Mouse (Mus musculus): ENCODE results near the gene Cdkal1.
A peak's percentile ranks its signal among the peaks of the same experiment; 100 is the strongest.

Gene Cdkal1

GRCm38 (mm10) chr13:29247800-29248199 is 607.7 kb downstream of the Cdkal1 start:
- DNase-seq (ENCODE audit: low spot score): no peak

- DNase-seq (ENCODE audit: low spot score): no peak
Observed at GRCm38 (mm10) chr13:29235065-29235464, 620.4 kb downstream of the Cdkal1 start.

GRCm38 (mm10) chr13:29234442-29234841 is 621.0 kb downstream of the Cdkal1 start:
- DNase-seq (ENCODE audit: low spot score): no peak

GRCm38 (mm10) chr13:29233970-29234369 is 621.5 kb downstream of the Cdkal1 start:
- no peak for DNase-seq (ENCODE audit: low spot score)

GRCm38 (mm10) chr13:29232681-29233080 is 622.8 kb downstream of the Cdkal1 start:
- no peak for DNase-seq (ENCODE audit: low spot score)

GRCm38 (mm10) chr13:29224815-29225214 is 630.7 kb downstream of the Cdkal1 start:
- DNase-seq (ENCODE audit: low spot score): no peak

- no peak for DNase-seq (ENCODE audit: low spot score)
Observed at GRCm38 (mm10) chr13:29222261-29222838, 633.1 kb downstream of the Cdkal1 start.

- no peak for DNase-seq (ENCODE audit: low spot score)
Observed at GRCm38 (mm10) chr13:29221646-29222045, 633.8 kb downstream of the Cdkal1 start.

GRCm38 (mm10) chr13:29218594-29219230 is 636.8 kb downstream of the Cdkal1 start:
- no peak for DNase-seq (ENCODE audit: low spot score)

GRCm38 (mm10) chr13:29210159-29211021 is 645.1 kb downstream of the Cdkal1 start:
- DNase-seq (ENCODE audit: low spot score): peak; percentile 79

- DNase-seq (ENCODE audit: low spot score): no peak
Observed at GRCm38 (mm10) chr13:29208749-29209148, 646.7 kb downstream of the Cdkal1 start.

GRCm38 (mm10) chr13:29203856-29204255 is 651.6 kb downstream of the Cdkal1 start:
- no peak for DNase-seq (ENCODE audit: low spot score)

- DNase-seq (ENCODE audit: low spot score): no peak
Observed at GRCm38 (mm10) chr13:29203426-29203825, 652.0 kb downstream of the Cdkal1 start.

- peak; percentile 56 for DNase-seq (ENCODE audit: low spot score)
Observed at GRCm38 (mm10) chr13:29202562-29202961, 652.9 kb downstream of the Cdkal1 start.

- DNase-seq (ENCODE audit: low spot score): no peak
Observed at GRCm38 (mm10) chr13:29199679-29200078, 655.8 kb downstream of the Cdkal1 start.

GRCm38 (mm10) chr13:29196798-29197498 is 658.5 kb downstream of the Cdkal1 start:
- no peak for DNase-seq (ENCODE audit: low spot score)

- no peak for DNase-seq (ENCODE audit: low spot score)
Observed at GRCm38 (mm10) chr13:29195722-29196121, 659.8 kb downstream of the Cdkal1 start.

- DNase-seq (ENCODE audit: low spot score): no peak
Observed at GRCm38 (mm10) chr13:29194946-29195345, 660.5 kb downstream of the Cdkal1 start.

- DNase-seq (ENCODE audit: low spot score): peak; percentile 31
Observed at GRCm38 (mm10) chr13:29192697-29193096, 662.8 kb downstream of the Cdkal1 start.

GRCm38 (mm10) chr13:29190548-29190947 is 664.9 kb downstream of the Cdkal1 start:
- no peak for DNase-seq (ENCODE audit: low spot score)

GRCm38 (mm10) chr13:29186748-29187147 is 668.7 kb downstream of the Cdkal1 start:
- no peak for DNase-seq (ENCODE audit: low spot score)

- no peak for DNase-seq (ENCODE audit: low spot score)
Observed at GRCm38 (mm10) chr13:29185545-29185944, 669.9 kb downstream of the Cdkal1 start.
